In the genomic region with DNA sequence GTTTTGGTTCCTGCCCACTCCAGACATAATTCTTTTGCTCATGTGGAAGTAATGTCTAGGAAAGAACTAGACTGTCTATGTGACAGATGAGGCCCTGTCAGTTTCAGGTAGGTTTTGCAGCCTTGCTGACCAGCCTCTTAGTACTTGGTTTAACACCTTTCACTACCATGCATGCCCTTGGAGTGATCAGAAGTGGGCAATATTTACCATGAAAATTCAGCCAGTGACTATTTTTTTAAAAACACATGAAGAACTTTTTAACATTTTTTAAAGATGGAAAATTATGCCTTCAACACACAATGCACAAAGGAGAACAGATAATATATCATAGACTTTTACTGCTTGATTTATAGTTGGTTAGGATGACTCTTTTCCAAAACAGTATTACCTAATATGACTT, we compare ENCODE assay signal across 27 mouse cellular contexts. TPM values are rescaled to one million over a fixed set of nuclear protein-coding genes. Genes with fewer than 3 reads are reported as not detected.
DNase-seq lines count a peak whose midpoint lies in the region; ATAC-seq and TF ChIP-seq lines count a peak whose summit lies in the region.
"Had no signal": no experiment of that assay in that cellular context is flagged by ENCODE, and none has a peak within 500 bp of the region (broad histone marks: within the 10 kb centered on the region; RNA-seq: fewer than 3 reads in every experiment).

No protein-coding gene starts in this region.

- TF ChIP-seq CTCF in gastrocnemius, adult 2 months (IDR thresholded peaks at IDR 0.05): peak; percentile 22; the same call in 1 of the 2 replicates
- TF ChIP-seq CTCF in left cerebral cortex, adult 2 months (IDR thresholded peaks at IDR 0.05): peak; percentile 32
- TF ChIP-seq CTCF in MEL (IDR thresholded peaks at IDR 0.05 in 2 of 3, conservative IDR thresholded peaks at IDR 0.05 in 1 of 3; ENCODE audit: control insufficient read depth in 1 of 3, insufficient read depth in 1 of 3, low read depth in 2 of 3, low read length in 3 of 3, poor library complexity in 1 of 3, severe bottlenecking in 1 of 3): peak in 1 of 3 experiments; percentile 47; a peak in 2 of 6 replicates

- intact Hi-C loops in gastrocnemius, adult 2 months (cut with DNase I): no loop called here
- intact Hi-C loops in left cerebral cortex, adult 2 months (cut with DNase I): no loop called here
- intact Hi-C loops in left cerebral cortex, postnatal 36 days (cut with DNase I): no loop called here

- H3K27me3 ChIP-seq in MEL (ENCODE audit: control insufficient read depth in 1 of 2, insufficient read depth in 2 of 2, low read length in 2 of 2): no peaks in the 10 kb centered on the region
- H3K27me3 ChIP-seq in intestine, embryonic 15.5 days (replicated peaks): no peaks in the 10 kb centered on the region
- H3K27me3 ChIP-seq: hindbrain, embryonic 15.5 days; limb, embryonic 15.5 days; liver, embryonic 13.5 days; midbrain, embryonic 13.5 days; neural tube, embryonic 13.5 days had no signal

- TF ChIP-seq POLR2A in MEL (IDR thresholded peaks at IDR 0.05; ENCODE audit: control insufficient read depth in 1 of 2, insufficient read depth in 1 of 2, low read depth in 1 of 2, low read length in 2 of 2, poor library complexity in 1 of 2): no peak

- ATAC-seq in intestine, embryonic 15.5 days: no peak
- ATAC-seq: forebrain, embryonic 14.5 days; midbrain, embryonic 13.5 days had no signal

- H3K79me2 ChIP-seq in MEL (ENCODE audit: control insufficient read depth, insufficient read depth, low read length, poor library complexity): no peaks in the 10 kb centered on the region

- no peak overlapping the region for H3K27ac ChIP-seq in gastrocnemius, adult 2 months
- H3K27ac ChIP-seq in left cerebral cortex, adult 2 months: no peak overlapping the region
- H3K27ac ChIP-seq in MEL (ENCODE audit: control insufficient read depth, low read depth, low read length): no peak overlapping the region
- H3K27ac ChIP-seq in intestine, embryonic 15.5 days: no peak overlapping the region
- H3K27ac ChIP-seq: hindbrain, embryonic 10.5 days; hindbrain, embryonic 15.5 days; limb, embryonic 10.5 days; limb, embryonic 15.5 days; liver, embryonic 13.5 days; macrophage; midbrain, embryonic 13.5 days; neural tube, embryonic 13.5 days had no signal

- no peaks in the 10 kb centered on the region for H3K4me1 ChIP-seq in MEL (ENCODE audit: control insufficient read depth in 1 of 2, insufficient read depth in 2 of 2, low read length in 2 of 2)
- no peaks in the 10 kb centered on the region for H3K4me1 ChIP-seq in intestine, embryonic 15.5 days (replicated peaks)
- H3K4me1 ChIP-seq: hindbrain, embryonic 10.5 days; hindbrain, embryonic 15.5 days; limb, embryonic 10.5 days; limb, embryonic 15.5 days; liver, embryonic 13.5 days; midbrain, embryonic 13.5 days; neural tube, embryonic 13.5 days had no signal

- H3K36me3 ChIP-seq in MEL (ENCODE audit: control insufficient read depth in 1 of 2, insufficient read depth in 2 of 2, low read length in 2 of 2): no peaks in the 10 kb centered on the region
- no peaks in the 10 kb centered on the region for H3K36me3 ChIP-seq in intestine, embryonic 15.5 days
- H3K36me3 ChIP-seq: hindbrain, embryonic 10.5 days; hindbrain, embryonic 15.5 days; limb, embryonic 10.5 days; limb, embryonic 15.5 days; liver, embryonic 13.5 days; midbrain, embryonic 13.5 days; neural tube, embryonic 13.5 days had no signal

- H3K4me2 ChIP-seq in intestine, embryonic 15.5 days (replicated peaks): no peak overlapping the region
- H3K4me2 ChIP-seq: hindbrain, embryonic 15.5 days; limb, embryonic 15.5 days; liver, embryonic 13.5 days; midbrain, embryonic 13.5 days; neural tube, embryonic 13.5 days had no signal

- no peak for DNase-seq in gastrocnemius, adult 2 months
- no peak for DNase-seq in gastrocnemius, adult 8-10 months (ENCODE audit: low spot score in 2 of 2)
- DNase-seq in left cerebral cortex, adult 2 months (ENCODE audit: extremely low spot score in 1 of 2, low spot score in 2 of 2): no peak
- no peak for DNase-seq in left cerebral cortex, postnatal 36 days (ENCODE audit: low spot score in 2 of 2)
- DNase-seq in MEL (ENCODE audit: low read depth, low spot score): peak; percentile 21
- DNase-seq in embryo, embryonic 9.5 days (ENCODE audit: extremely low spot score): no peak
- no peak for DNase-seq in right cerebral cortex, postnatal 36 days (ENCODE audit: low spot score in 2 of 2)
- DNase-seq: adrenal gland, adult 8-10 months; cerebellum, adult 2 months; cerebellum, postnatal 14 days; heart, postnatal 14 days; kidney, postnatal 14 days; liver, embryonic 13.5 days; lung, adult 2 months; lung, postnatal 10 days; right cerebral cortex, postnatal 25 days; spleen, adult 18-20 months; thymus, postnatal 25 days had no signal

- TF ChIP-seq EP300 in MEL (IDR thresholded peaks at IDR 0.05; ENCODE audit: low read depth in 1 of 2, low read length in 2 of 2): no peak

- no peaks in the 10 kb centered on the region for H3K9me3 ChIP-seq in MEL (replicated peaks; ENCODE audit: insufficient read depth, low read length)
- H3K9me3 ChIP-seq in intestine, embryonic 15.5 days: no peaks in the 10 kb centered on the region
- H3K9me3 ChIP-seq: hindbrain, embryonic 10.5 days; hindbrain, embryonic 15.5 days; limb, embryonic 10.5 days; limb, embryonic 15.5 days; liver, embryonic 13.5 days; midbrain, embryonic 13.5 days; neural tube, embryonic 13.5 days had no signal

- no peak overlapping the region for H3K9ac ChIP-seq in MEL (ENCODE audit: control insufficient read depth, low read depth, low read length, poor library complexity, severe bottlenecking)
- no peak overlapping the region for H3K9ac ChIP-seq in intestine, embryonic 15.5 days
- H3K9ac ChIP-seq: hindbrain, embryonic 15.5 days; limb, embryonic 15.5 days; liver, embryonic 13.5 days; midbrain, embryonic 13.5 days; neural tube, embryonic 13.5 days had no signal

- TF ChIP-seq RAD21 in MEL (IDR thresholded peaks at IDR 0.05; ENCODE audit: low read depth, low read length): peak; percentile 59

- H3K4me3 ChIP-seq in gastrocnemius, adult 2 months: no peak overlapping the region
- no peak overlapping the region for H3K4me3 ChIP-seq in left cerebral cortex, adult 2 months
- H3K4me3 ChIP-seq in MEL (ENCODE audit: control insufficient read depth in 1 of 2, insufficient read depth in 1 of 2, low read depth in 2 of 2, low read length in 2 of 2): no peak overlapping the region
- no peak overlapping the region for H3K4me3 ChIP-seq in intestine, embryonic 15.5 days (replicated peaks)
- H3K4me3 ChIP-seq: hindbrain, embryonic 10.5 days; hindbrain, embryonic 15.5 days; limb, embryonic 10.5 days; limb, embryonic 15.5 days; liver, embryonic 13.5 days; midbrain, embryonic 13.5 days; neural tube, embryonic 13.5 days had no signal

TF ChIP-seq in MEL, 35 proteins besides CTCF, POLR2A, EP300 and RAD21:
- no peak for TF ChIP-seq CHD2 (IDR thresholded peaks at IDR 0.05; ENCODE audit: low read length)
- peak; percentile 49 for TF ChIP-seq SMC3 (IDR thresholded peaks at IDR 0.05; ENCODE audit: low read depth, low read length)
- TF ChIP-seq ZC3H11A (IDR thresholded peaks at IDR 0.05; ENCODE audit: low read depth, low read length): peak; percentile 36
- peak; percentile 64 for TF ChIP-seq ZNF384 (IDR thresholded peaks at IDR 0.05; ENCODE audit: low read depth, low read length)

RNA-seq across cellular contexts. Expression of a gene that starts 58.1 kb away (rescaled TPM):
- 100 to 1,000 TPM; 651 to 963 TPM for total RNA-seq in gastrocnemius, adult 2 months (2021)
- 100 to 1,000 TPM; 690 to 798 (median 746) TPM for total RNA-seq in gastrocnemius, adult 8-10 months (2022)
- total RNA-seq in left cerebral cortex, adult 2 months (2021): 100 to 1,000 TPM; 336 to 358 TPM
- total RNA-seq in left cerebral cortex, postnatal 36 days (2021): 100 to 1,000 TPM; 324 to 378 TPM
- 692 and 705 TPM in 2 replicates for total RNA-seq in MEL (2012; rRNA removed)
- polyA plus RNA-seq in MEL (2012; ENCODE audit: insufficient read depth in 1 of 2, insufficient read length in 2 of 2, low read depth in 1 of 2, low replicate concordance in 2 of 2, missing spikeins in 1 of 2): 100 to 1,000 TPM in 1 of 2 experiments, not detected in 1; 386 TPM
- polyA plus RNA-seq in intestine, embryonic 15.5 days (2015; fragmentation: Nextera tagmentation; extraction: Ambion mirVana): 952 and 1,208 TPM in 2 replicates
